Mouse (Mus musculus): ENCODE results near the gene Cdkn2d. TPM values are rescaled to one million over a fixed set of nuclear protein-coding genes. Genes with fewer than 3 reads are reported as not detected.

Gene Cdkn2d
- total RNA-seq, 2 experiments from 2014 or later: 8.0 to 8.3 TPM

DNA sequence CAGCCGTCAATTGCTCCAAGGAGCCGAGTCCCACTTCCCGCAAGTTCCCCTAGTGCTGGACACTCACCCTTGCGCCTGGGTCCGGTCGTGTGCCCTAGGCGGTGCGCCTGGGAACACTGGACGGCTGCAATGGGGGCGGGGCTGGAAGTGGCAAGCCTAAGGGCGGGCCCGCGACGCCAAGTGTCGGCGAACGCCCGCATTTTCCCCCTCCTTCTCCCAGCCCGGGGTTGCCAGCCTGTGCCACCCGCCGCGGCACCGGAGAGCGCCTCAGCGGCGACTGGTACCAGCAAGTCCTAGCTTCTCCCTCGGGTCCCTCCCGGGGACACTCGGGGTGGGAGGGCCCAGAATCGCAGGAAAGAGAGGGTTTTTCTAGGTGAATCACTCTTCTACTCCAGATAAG is 42.9 kb downstream of the Cdkn2d start, which contains the start of gene S1pr5:
S1pr5 (minus strand) TSS at position 118 of the 400 bp plus-strand sequence.
- DNase-seq (ENCODE audit: low spot score): peak; percentile 50

- no peak for DNase-seq (ENCODE audit: low spot score)
These were observed 44.9 kb downstream of the Cdkn2d start for GRCm38 (mm10) chr9:21246342-21246741.

DNA sequence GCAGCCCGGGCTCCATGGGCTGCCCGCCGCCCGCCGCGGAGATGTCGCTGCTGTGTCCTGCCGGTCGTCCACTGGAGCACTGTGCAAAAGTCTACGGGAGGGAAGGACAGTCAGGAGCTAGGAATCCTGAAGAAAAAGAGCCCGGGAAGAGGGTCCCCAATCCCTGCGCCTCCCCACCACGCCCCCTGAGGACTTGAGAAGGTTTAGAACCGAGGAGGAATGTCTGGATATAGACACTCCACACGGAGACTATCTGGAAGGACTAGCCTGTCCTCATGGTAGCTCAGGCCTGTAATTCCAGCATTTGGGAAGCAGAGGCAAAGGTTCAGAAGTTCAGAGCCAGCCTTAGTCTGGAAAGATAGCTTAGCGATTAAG is 46.1 kb downstream of the Cdkn2d start:
- DNase-seq (ENCODE audit: low spot score): no peak

- no peak for DNase-seq (ENCODE audit: low spot score)
These were observed 46.6 kb downstream of the Cdkn2d start for GRCm38 (mm10) chr9:21244428-21245112.

GRCm38 (mm10) chr9:21243826-21244427 is 47.3 kb downstream of the Cdkn2d start:
- no peak for DNase-seq (ENCODE audit: low spot score)

GRCm38 (mm10) chr9:21241343-21241742 is 49.9 kb downstream of the Cdkn2d start:
- DNase-seq (ENCODE audit: low spot score): peak; percentile 82

GRCm38 (mm10) chr9:21239465-21239848 is 51.8 kb downstream of the Cdkn2d start:
- DNase-seq (ENCODE audit: low spot score): no peak

- peak; percentile 79 for DNase-seq (ENCODE audit: low spot score)
These were observed 52.3 kb downstream of the Cdkn2d start, which contains the start of gene Keap1 for GRCm38 (mm10) chr9:21238733-21239464. Gene Keap1, minus strand, starts transcription at chr9:21239361.

Other genes starting within 250 kb of the Cdkn2d start
- not detected for gene Zglp1, start 224.3 kb downstream of the Cdkn2d start, total RNA-seq (2021)
- under 1 TPM; 0.17 to 0.34 TPM for gene Gm49373, start 218.3 kb downstream of the Cdkn2d start, total RNA-seq (2021)
- 10 to 100 TPM; 46.9 to 48.4 TPM for gene Fdx1l, start 217.8 kb downstream of the Cdkn2d start, total RNA-seq (2021)
- gene Gm38431, start 199.4 kb downstream of the Cdkn2d start, total RNA-seq (2021): under 1 TPM; 0.43 to 0.64 TPM
- gene Raver1, start 199.4 kb downstream of the Cdkn2d start, total RNA-seq (2021): 10 to 100 TPM; 16.8 to 20.2 TPM
- gene Tyk2, start 160.2 kb downstream of the Cdkn2d start, total RNA-seq (2021): 1 to 10 TPM; 5.0 to 6.1 TPM
- gene Cdc37, start 141.4 kb downstream of the Cdkn2d start, total RNA-seq (2021): 100 to 1,000 TPM; 128 to 140 TPM
- 10 to 100 TPM; 45.0 to 52.4 TPM for gene Pde4a, start 125.7 kb downstream of the Cdkn2d start, total RNA-seq (2021)
- 10 to 100 TPM; 50.8 to 51.5 TPM for gene Keap1, start 52.0 kb downstream of the Cdkn2d start, total RNA-seq (2021)
- gene S1pr5, start 43.0 kb downstream of the Cdkn2d start, total RNA-seq (2021): under 1 TPM; 0.09 to 0.12 TPM
- 10 to 100 TPM; 64.7 to 67.6 TPM for gene Atg4d, start 26.1 kb downstream of the Cdkn2d start, total RNA-seq (2021)
- 1 to 10 TPM; 8.0 to 9.3 TPM for gene Kri1, start 3.4 kb downstream of the Cdkn2d start, total RNA-seq (2021)
- not detected for gene Ap1m2, start 20.9 kb upstream of the Cdkn2d start, total RNA-seq (2021)
- 100 to 1,000 TPM; 159 to 162 TPM for gene Slc44a2, start 29.3 kb upstream of the Cdkn2d start, total RNA-seq (2021)
- gene Ilf3, start 76.5 kb upstream of the Cdkn2d start, total RNA-seq (2021): 10 to 100 TPM; 17.3 to 22.2 TPM
- gene Qtrt1, start 120.4 kb upstream of the Cdkn2d start, total RNA-seq (2021): 1 to 10 TPM; 5.8 to 6.3 TPM
- gene Dnm2, start 133.5 kb upstream of the Cdkn2d start, total RNA-seq (2021): 10 to 100 TPM; 37.0 to 38.6 TPM
- gene Tmed1, start 218.8 kb upstream of the Cdkn2d start, total RNA-seq (2021): 10 to 100 TPM; 31.6 to 32.7 TPM
- under 1 TPM; 0.30 to 0.50 TPM for gene AB124611, start 234.8 kb upstream of the Cdkn2d start, total RNA-seq (2021)

Measured in gastrocnemius, adult 18-20 months (tissue).